Mouse (Mus musculus): ENCODE measurements around the gene Stat4. TPM values are rescaled to one million over a fixed set of nuclear protein-coding genes. Genes with fewer than 3 reads are reported as not detected.
A peak's percentile ranks its signal among the peaks of the same experiment; 100 is the strongest.
"Not testable (repeated sequence)": the region's sequence is repeated elsewhere in the genome, so short reads cannot be mapped to it uniquely, and the experiment has no call there.

Stat4 gene
- total RNA-seq, 2 experiments from 2014 or later, result 4.3 to 4.9 TPM

- intact Hi-C loops (cut with DNase I), result no loop called here
- DNase-seq (ENCODE audit: low spot score in 2 of 2), result no peak
Measured at GRCm38 (mm10) chr1:52021936-52022725, 35.2 kb downstream of the Stat4 start.

- no peak for DNase-seq (ENCODE audit: low spot score in 2 of 2)
- intact Hi-C loops (cut with DNase I), result no loop called here
Measured at GRCm38 (mm10) chr1:52028686-52029085, 41.7 kb downstream of the Stat4 start.

- intact Hi-C loops (cut with DNase I), result no loop called here
- no peak for DNase-seq (ENCODE audit: low spot score in 2 of 2)
Measured at GRCm38 (mm10) chr1:52034816-52035752, 48.1 kb downstream of the Stat4 start.

- intact Hi-C loops (cut with DNase I), result no loop called here
- no peak for DNase-seq (ENCODE audit: low spot score in 2 of 2)
Measured at GRCm38 (mm10) chr1:52039151-52039550, 52.2 kb downstream of the Stat4 start.

- intact Hi-C loops (cut with DNase I), result no loop called here
- no peak for DNase-seq (ENCODE audit: low spot score in 2 of 2)
Measured at GRCm38 (mm10) chr1:52039626-52040025, 52.7 kb downstream of the Stat4 start.

GRCm38 (mm10) chr1:52040366-52041061 lies 53.6 kb downstream of the Stat4 start:
- no peak for DNase-seq (ENCODE audit: low spot score in 2 of 2)
- intact Hi-C loops (cut with DNase I), result no loop called here

- intact Hi-C loops (cut with DNase I), result no loop called here
- DNase-seq (ENCODE audit: low spot score in 2 of 2), result peak in 1 of 2 experiments; percentile 24
Measured at GRCm38 (mm10) chr1:52043191-52043590, 56.2 kb downstream of the Stat4 start.

GRCm38 (mm10) chr1:52046891-52047290 lies 59.9 kb downstream of the Stat4 start:
- intact Hi-C loops (cut with DNase I); DNase-seq (ENCODE audit: low spot score in 2 of 2): not testable (repeated sequence)

- intact Hi-C loops (cut with DNase I), result no loop called here
- peak; percentile 5 to 52 for DNase-seq (ENCODE audit: low spot score in 2 of 2)
Measured at GRCm38 (mm10) chr1:52048711-52049110, 61.8 kb downstream of the Stat4 start.

- intact Hi-C loops (cut with DNase I), result no loop called here
Measured at GRCm38 (mm10) chr1:52049827-52050226, 62.9 kb downstream of the Stat4 start.

GRCm38 (mm10) chr1:52051542-52051941 lies 64.6 kb downstream of the Stat4 start:
- intact Hi-C loops (cut with DNase I), result no loop called here
- no peak for DNase-seq (ENCODE audit: low spot score in 2 of 2)

More at GRCm38 (mm10) chr1:52049827-52050226, 62.9 kb downstream of the Stat4 start:
- no peak for DNase-seq (ENCODE audit: low spot score in 2 of 2)

- intact Hi-C loops (cut with DNase I), result no loop called here
- DNase-seq (ENCODE audit: low spot score in 2 of 2), result no peak
Measured at GRCm38 (mm10) chr1:52052910-52053309, 66.0 kb downstream of the Stat4 start.

GRCm38 (mm10) chr1:52055947-52056346 lies 69.0 kb downstream of the Stat4 start:
- intact Hi-C loops (cut with DNase I), result no loop called here
- DNase-seq (ENCODE audit: low spot score in 2 of 2), result no peak

GRCm38 (mm10) chr1:52057153-52057552 lies 70.2 kb downstream of the Stat4 start:
- intact Hi-C loops (cut with DNase I), result no loop called here
- DNase-seq (ENCODE audit: low spot score in 2 of 2), result no peak

- intact Hi-C loops (cut with DNase I), result no loop called here
- no peak for DNase-seq (ENCODE audit: low spot score in 2 of 2)
Measured at GRCm38 (mm10) chr1:52066276-52066675, 79.3 kb downstream of the Stat4 start.

- intact Hi-C loops (cut with DNase I), result no loop called here
- no peak for DNase-seq (ENCODE audit: low spot score in 2 of 2)
Measured at GRCm38 (mm10) chr1:52066694-52067093, 79.7 kb downstream of the Stat4 start.

GRCm38 (mm10) chr1:52079724-52080367 lies 92.9 kb downstream of the Stat4 start:
- intact Hi-C loops (cut with DNase I), result no loop called here
- DNase-seq (ENCODE audit: low spot score in 2 of 2), result no peak

GRCm38 (mm10) chr1:52080375-52080774 lies 93.4 kb downstream of the Stat4 start:
- intact Hi-C loops (cut with DNase I), result no loop called here
- no peak for DNase-seq (ENCODE audit: low spot score in 2 of 2)

- no peak for DNase-seq (ENCODE audit: low spot score in 2 of 2)
- intact Hi-C loops (cut with DNase I), result loop anchor here (1.0 kb wide), 1 partner anchor 82 kb away; no protein-coding TSS in a partner anchor
Measured at GRCm38 (mm10) chr1:52086236-52086635, 99.3 kb downstream of the Stat4 start.
